Mouse (Mus musculus): Measurements from ENCODE around the gene Eaf1.

- TF ChIP-seq CTCF (IDR thresholded peaks at IDR 0.05) = no peak
- TF ChIP-seq POLR2A (IDR thresholded peaks at IDR 0.05; ENCODE audit: insufficient read depth, low read depth, low read length) = no peak
These were observed 16.1 kb downstream of the Eaf1 start for GRCm38 (mm10) chr14:31510322-31510721.
